Mouse (Mus musculus) limb, embryonic 11.5 days (tissue): ENCODE measurements around the gene Sag. TPM values are rescaled to one million over a fixed set of nuclear protein-coding genes. Genes with fewer than 3 reads are reported as not detected.
A peak's percentile ranks its signal among the peaks of the same experiment; 100 is the strongest.
"Not testable (repeated sequence)": the region's sequence is repeated elsewhere in the genome, so short reads cannot be mapped to it uniquely, and the experiment has no call there.

ENCODE experiments used
- ATAC-seq: fragments of 200-750 bp; cut with Nextera tagmentation; 2 replicates; pipeline ENCODE4 v1.8.0; 2017; ENCODE audit warnings: low read depth; ENCODE audit not compliant: insufficient number of reproducible peaks, low FRiP score, low TSS enrichment
- DNase-seq: peaks from one replicate; pipeline ENCODE4 v3.0.0-alpha.2; 2015; ENCODE audit warnings: low spot score
- H3K27ac ChIP-seq: fragments of 300-500 bp; sonication (generic); replicated peaks from 2 replicates; pipeline ENCODE4 v1.5.1; 2014; ENCODE audit warnings: low read depth, mild to moderate bottlenecking, low read length
- H3K27me3 ChIP-seq: fragments of 300-500 bp; sonication (generic); 2 replicates; pipeline ENCODE4 v1.6.1; 2014; ENCODE audit warnings: mild to moderate bottlenecking, low read length, mixed read lengths; ENCODE audit not compliant: control insufficient read depth, insufficient read depth
- H3K36me3 ChIP-seq: fragments of 300-500 bp; sonication (generic); 2 replicates; pipeline ENCODE4 v1.6.1; 2014; ENCODE audit warnings: mild to moderate bottlenecking, low read length, moderate library complexity, mixed read lengths; ENCODE audit not compliant: control insufficient read depth, insufficient read depth
- H3K4me1 ChIP-seq: fragments of 300-500 bp; sonication (generic); 2 replicates; pipeline ENCODE4 v1.6.1; 2014; ENCODE audit warnings: low read length, mixed read lengths; ENCODE audit not compliant: control insufficient read depth, insufficient read depth
- H3K4me2 ChIP-seq: fragments of 300-500 bp; sonication (generic); 2 replicates; pipeline ENCODE4 v1.6.1; 2014; ENCODE audit warnings: low read depth, mild to moderate bottlenecking, moderate library complexity; ENCODE audit not compliant: severe bottlenecking
- H3K4me3 ChIP-seq: fragments of 300-500 bp; sonication (generic); 2 replicates; pipeline ENCODE4 v1.5.1; 2014; ENCODE audit warnings: low read depth, low read length
- H3K9ac ChIP-seq: fragments of 300-500 bp; sonication (generic); 2 replicates; pipeline ENCODE4 v1.6.1; 2014; ENCODE audit warnings: mild to moderate bottlenecking, low read length
- H3K9me3 ChIP-seq: fragments of 300-500 bp; sonication (generic); 2 replicates; pipeline ENCODE4 v1.6.1; 2016; ENCODE audit warnings: low read length; ENCODE audit not compliant: control insufficient read depth
- WGBS: fragments of 180-500 bp; shearing (Covaris S2); extraction: QIAGEN DNeasy Blood & Tissue Kit; methylation state at CpG from one replicate; pipeline ENCODE4 v1.1.7; 2014; 5-methylcytosine and 5-hydroxymethylcytosine counted together
- polyA plus RNA-seq: library from polyadenylated mRNA; unstranded; fragments of >200 nt; fragmentation: Nextera tagmentation; extraction: Ambion mirVana; gene quantifications from 2 replicates; pipeline ENCODE4 v1.2.1, GENCODE M21; 2014

Sag gene
- polyA plus RNA-seq, 1 experiment from 2014 or later, result 2.3 TPM

GRCm38 (mm10) chr1:87826474-87826873 lies 23.0 kb downstream of the Sag start:
- Histone ChIP-seq H3K9me3 (no peaks in the 10 kb centered on the region), H3K4me3 (no peak overlapping the region), H3K9ac (no peak overlapping the region), H3K4me2 (no peak overlapping the region), H3K27ac (no peak overlapping the region), H3K4me1 (no peaks in the 10 kb centered on the region), H3K36me3 (no peaks in the 10 kb centered on the region), H3K27me3 (no peaks in the 10 kb centered on the region)
- DNase-seq (no peak), ATAC-seq (no peak)
- 85% methylated on average over 2 of the region's 2 CpGs for WGBS

GRCm38 (mm10) chr1:87827476-87827875 lies 24.0 kb downstream of the Sag start:
- DNase-seq, result not testable (repeated sequence)

GRCm38 (mm10) chr1:87828185-87828584 lies 24.7 kb downstream of the Sag start:
- Histone ChIP-seq H3K4me3 (no peak overlapping the region), H3K27ac (no peak overlapping the region), H3K9me3 (no peaks in the 10 kb centered on the region), H3K27me3 (no peaks in the 10 kb centered on the region), H3K9ac (no peak overlapping the region), H3K4me1 (no peaks in the 10 kb centered on the region), H3K4me2 (no peak overlapping the region), H3K36me3 (no peaks in the 10 kb centered on the region)
- WGBS, result 79% methylated on average over 9 of the region's 9 CpGs
- ATAC-seq (no peak), DNase-seq (no peak)

More at GRCm38 (mm10) chr1:87827476-87827875, 24.0 kb downstream of the Sag start:
- H3K27me3 ChIP-seq, H3K4me2 ChIP-seq, H3K27ac ChIP-seq, H3K9ac ChIP-seq, H3K36me3 ChIP-seq, ATAC-seq, H3K4me3 ChIP-seq, H3K9me3 ChIP-seq, H3K4me1 ChIP-seq: not testable (repeated sequence)
- 86% methylated on average over 1 of the region's 1 CpGs for WGBS

GRCm38 (mm10) chr1:87828926-87829580 lies 25.6 kb downstream of the Sag start:
- DNase-seq, result no peak
- no peak overlapping the region for H3K4me3 ChIP-seq
- no peak for ATAC-seq

GRCm38 (mm10) chr1:87829621-87830211 lies 26.2 kb downstream of the Sag start:
- no peaks in the 10 kb centered on the region for H3K4me1 ChIP-seq
- H3K27ac ChIP-seq, result no peak overlapping the region
- H3K9ac ChIP-seq, result no peak overlapping the region
- no peak for DNase-seq
- no peaks in the 10 kb centered on the region for H3K27me3 ChIP-seq
- WGBS, result 59% methylated on average over 6 of the region's 6 CpGs
- H3K9me3 ChIP-seq, result no peaks in the 10 kb centered on the region
- H3K4me2 ChIP-seq, result no peak overlapping the region
- H3K36me3 ChIP-seq, result no peaks in the 10 kb centered on the region
- no peak for ATAC-seq
- H3K4me3 ChIP-seq, result no peak overlapping the region

More at GRCm38 (mm10) chr1:87828926-87829580, 25.6 kb downstream of the Sag start:
- Histone ChIP-seq H3K4me1 (no peaks in the 10 kb centered on the region), H3K27me3 (no peaks in the 10 kb centered on the region), H3K27ac (no peak overlapping the region), H3K9me3 (no peaks in the 10 kb centered on the region), H3K4me2 (no peak overlapping the region), H3K9ac (no peak overlapping the region), H3K36me3 (no peaks in the 10 kb centered on the region)
- WGBS, result 57% methylated on average over 7 of the region's 7 CpGs

GRCm38 (mm10) chr1:87836453-87836852 lies 33.0 kb downstream of the Sag start:
- Histone ChIP-seq H3K9me3 (no peaks in the 10 kb centered on the region), H3K4me2 (no peak overlapping the region), H3K4me3 (no peak overlapping the region), H3K4me1 (no peaks in the 10 kb centered on the region), H3K9ac (no peak overlapping the region), H3K27me3 (no peaks in the 10 kb centered on the region), H3K36me3 (no peaks in the 10 kb centered on the region), H3K27ac (no peak overlapping the region)
- ATAC-seq (no peak), DNase-seq (no peak)
- 59% methylated on average over 1 of the region's 1 CpGs for WGBS

GRCm38 (mm10) chr1:87837018-87837417 lies 33.5 kb downstream of the Sag start:
- Histone ChIP-seq H3K9me3 (no peaks in the 10 kb centered on the region), H3K27me3 (no peaks in the 10 kb centered on the region), H3K4me1 (no peaks in the 10 kb centered on the region), H3K27ac (no peak overlapping the region), H3K9ac (no peak overlapping the region), H3K4me3 (no peak overlapping the region), H3K36me3 (no peaks in the 10 kb centered on the region), H3K4me2 (no peak overlapping the region)
- ATAC-seq (peak; percentile 54; the same call in 1 of the 2 replicates), DNase-seq (no peak)
- WGBS, result 44% methylated on average over 5 of the region's 5 CpGs

- Histone ChIP-seq H3K4me3 (no peak overlapping the region), H3K36me3 (no peaks in the 10 kb centered on the region), H3K4me2 (no peak overlapping the region), H3K9ac (no peak overlapping the region), H3K9me3 (no peaks in the 10 kb centered on the region), H3K27ac (no peak overlapping the region), H3K4me1 (no peaks in the 10 kb centered on the region), H3K27me3 (no peaks in the 10 kb centered on the region)
- DNase-seq, result no peak
- ATAC-seq, result no peak
- 67% methylated on average over 11 of the region's 11 CpGs for WGBS
These were observed 37.1 kb downstream of the Sag start for GRCm38 (mm10) chr1:87840411-87841208.
